Mouse (Mus musculus): ENCODE results near the gene Osbpl3.

DNA sequence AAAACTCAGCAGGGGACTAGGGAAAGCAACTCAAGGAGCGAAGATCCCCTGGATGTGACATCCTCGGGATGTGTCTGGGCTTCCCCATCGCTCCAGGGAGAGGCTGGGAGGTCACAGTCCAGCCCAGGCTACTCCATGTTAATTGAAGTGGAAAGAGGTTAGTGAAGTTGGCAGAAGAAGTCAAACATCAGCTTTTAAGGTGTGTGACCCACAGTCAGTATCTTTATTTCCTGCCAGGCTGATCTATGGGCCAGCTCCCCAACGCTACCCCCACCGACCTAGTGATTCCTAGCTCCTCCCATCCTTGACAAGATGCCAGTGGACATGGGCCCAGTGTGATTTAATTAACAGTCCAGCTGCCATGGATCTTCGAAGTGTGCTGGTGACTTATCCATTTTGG is 122.7 kb downstream of the Osbpl3 start:
- no peak for TF ChIP-seq ZNF384 (IDR thresholded peaks at IDR 0.05; ENCODE audit: low read depth, low read length)
- TF ChIP-seq MAFK (IDR thresholded peaks at IDR 0.05; ENCODE audit: insufficient read depth, low read depth, low read length), result no peak
- no peak for TF ChIP-seq ZC3H11A (IDR thresholded peaks at IDR 0.05; ENCODE audit: borderline replicate concordance, low read depth, low read length)
- no peak for TF ChIP-seq HCFC1 (IDR thresholded peaks at IDR 0.05; ENCODE audit: borderline replicate concordance, insufficient read depth, low read length)
- TF ChIP-seq CHD2 (IDR thresholded peaks at IDR 0.05; ENCODE audit: low read depth, low read length), result no peak
